Mouse (Mus musculus): ENCODE data around the gene Six5. TPM values are rescaled to one million over a fixed set of nuclear protein-coding genes. Genes with fewer than 3 reads are reported as not detected.

The Six5 gene
- polyA plus RNA-seq, 1 experiment from 2014 or later, result 7.5 TPM

GRCm38 (mm10) chr7:19118028-19118771 is 23.8 kb downstream of the Six5 start, which contains the start of gene Gm4969:
Gm4969 (minus strand) TSS chr7:19118368.
- H3K4me1 ChIP-seq, result peaks cover 16% of the 10 kb centered on the region
- WGBS, result 19% methylated on average over 64 of the region's 64 CpGs
- DNase-seq (ENCODE audit: low spot score), result peak; percentile 82
- H3K9me3 ChIP-seq (replicated peaks), result peaks cover 9% of the 10 kb centered on the region; the same call in 1 of the 2 replicates
- peaks cover 13% of the 10 kb centered on the region for H3K36me3 ChIP-seq
- H3K4me3 ChIP-seq, result peak within 1 kb of the TSS; percentile 42
- H3K27ac ChIP-seq, result peak within 1 kb of the TSS; percentile 75
- peaks cover 6% of the 10 kb centered on the region; the same call in 1 of the 2 replicates for H3K27me3 ChIP-seq (ENCODE audit: low read depth, poor library complexity, severe bottlenecking)

DNA sequence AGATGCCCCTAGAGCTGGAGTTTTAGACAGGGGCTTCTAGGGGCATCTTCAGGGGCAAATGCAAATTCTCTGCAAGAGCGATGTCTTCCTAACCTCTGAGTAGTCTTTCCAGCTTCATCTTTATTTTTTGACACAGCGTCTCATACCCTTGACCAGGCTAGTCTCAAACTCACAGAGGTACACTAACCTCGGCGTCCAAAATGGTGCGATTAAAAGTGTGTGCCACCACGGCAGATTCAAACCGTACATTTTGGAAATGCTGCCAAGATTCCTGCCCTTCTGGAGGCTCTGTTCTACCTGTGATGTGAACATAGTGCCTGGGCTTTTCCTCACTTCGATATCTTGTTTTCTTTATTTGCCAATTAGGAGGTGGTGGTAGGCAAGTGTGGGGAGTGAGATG is 24.7 kb downstream of the Six5 start:
- 90% methylated on average over 8 of the region's 8 CpGs for whole genome bisulfite sequencing
- H3K27ac ChIP-seq, result no peak overlapping the region
- H3K9me3 ChIP-seq (replicated peaks), result peaks cover 9% of the 10 kb centered on the region; the same call in 1 of the 2 replicates
- peaks cover 13% of the 10 kb centered on the region for H3K36me3 ChIP-seq
- H3K4me1 ChIP-seq, result peaks cover 16% of the 10 kb centered on the region
- no peak for DNase-seq (ENCODE audit: low spot score)
- H3K4me3 ChIP-seq, result no peak overlapping the region
- H3K27me3 ChIP-seq (ENCODE audit: low read depth, poor library complexity, severe bottlenecking), result peaks cover 6% of the 10 kb centered on the region; the same call in 1 of the 2 replicates

GRCm38 (mm10) chr7:19119631-19120429 is 25.4 kb downstream of the Six5 start, which contains the start of gene Fbxo46:
Fbxo46 (plus strand) TSS chr7:19119859.
- Histone ChIP-seq H3K27me3 (ENCODE audit: low read depth, poor library complexity, severe bottlenecking) (peaks cover 6% of the 10 kb centered on the region; the same call in 1 of the 2 replicates), H3K36me3 (peaks cover 15% of the 10 kb centered on the region), H3K27ac (peak within 1 kb of the TSS; percentile 86), H3K4me1 (peaks cover 16% of the 10 kb centered on the region), H3K9me3 (replicated peaks) (peaks cover 9% of the 10 kb centered on the region; the same call in 1 of the 2 replicates), H3K4me3 (peak within 1 kb of the TSS; percentile 79)
- DNase-seq (ENCODE audit: low spot score), result peak; percentile 87
- WGBS, result 3% methylated on average over 34 of the region's 34 CpGs

DNA sequence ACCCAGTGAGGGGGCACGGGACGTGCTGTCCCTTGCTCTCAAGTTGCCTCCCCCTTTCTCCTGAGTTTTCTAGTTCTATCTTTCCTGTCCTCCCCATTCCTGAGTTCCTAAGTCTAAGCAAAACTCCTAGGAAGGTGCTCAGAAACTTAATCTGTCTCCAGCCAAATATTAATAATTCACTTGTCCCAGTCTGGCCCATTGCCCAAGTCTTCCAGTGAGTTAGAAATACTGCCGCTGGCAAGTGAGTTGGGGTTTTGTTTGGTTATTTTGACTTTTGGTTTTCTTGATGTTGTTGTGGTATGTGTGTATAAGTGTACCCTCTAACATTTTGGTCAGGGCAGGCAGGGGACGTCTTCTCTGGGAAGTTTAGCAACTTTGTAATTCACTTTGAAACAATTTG is 27.3 kb downstream of the Six5 start:
- Histone ChIP-seq H3K27me3 (ENCODE audit: low read depth, poor library complexity, severe bottlenecking) (peaks cover 6% of the 10 kb centered on the region; the same call in 1 of the 2 replicates), H3K9me3 (replicated peaks) (peaks cover 9% of the 10 kb centered on the region; the same call in 1 of the 2 replicates), H3K27ac (no peak overlapping the region), H3K4me3 (no peak overlapping the region), H3K4me1 (peaks cover 16% of the 10 kb centered on the region), H3K36me3 (peaks cover 25% of the 10 kb centered on the region)
- DNase-seq (ENCODE audit: low spot score), result no peak
- WGBS, result 93% methylated on average over 4 of the region's 4 CpGs

DNA sequence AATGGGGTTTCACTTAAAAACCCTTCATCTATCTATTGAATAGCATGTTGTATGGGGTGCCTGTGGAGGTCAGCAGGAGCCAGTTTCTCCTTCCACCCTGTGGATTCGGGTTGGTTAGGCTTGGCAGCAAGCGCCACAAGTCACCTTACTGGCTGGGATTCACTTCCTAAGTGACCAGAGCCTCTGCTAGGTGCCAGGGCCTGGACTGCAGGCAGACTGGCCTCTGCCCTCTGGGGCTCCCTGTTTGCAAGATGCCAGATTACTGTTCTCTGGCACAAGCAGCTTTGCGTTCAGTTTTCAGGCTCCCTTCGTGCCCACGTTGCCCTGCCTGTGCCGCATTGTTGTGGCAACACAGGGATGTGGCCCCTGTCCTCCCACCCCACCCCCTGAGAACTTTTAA is 30.3 kb downstream of the Six5 start:
- 87% methylated on average over 6 of the region's 6 CpGs for WGBS
- no peaks in the 10 kb centered on the region for H3K9me3 ChIP-seq (replicated peaks)
- no peak for DNase-seq (ENCODE audit: low spot score)

DNA sequence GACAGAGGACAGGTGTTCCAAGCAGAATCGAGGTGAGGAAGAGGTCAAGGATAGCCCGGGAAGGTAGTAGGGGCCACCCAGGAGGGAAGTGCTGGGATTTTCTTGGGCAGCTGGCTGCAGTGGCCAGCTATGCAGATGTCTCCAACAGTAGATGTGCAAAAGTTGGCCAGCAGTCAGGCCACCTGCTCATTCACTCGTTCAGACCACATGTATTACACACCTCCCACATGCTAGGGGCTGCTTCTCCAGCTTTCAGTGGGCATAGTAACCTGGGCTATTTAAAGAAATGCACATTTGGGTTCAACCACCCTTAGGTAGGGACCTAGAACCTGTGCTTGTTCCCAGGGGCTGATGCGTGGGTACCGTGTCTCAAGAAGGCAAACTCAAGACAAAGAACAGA is 33.4 kb downstream of the Six5 start:
- Histone ChIP-seq H3K4me3 (no peak overlapping the region), H3K36me3 (peaks cover 42% of the 10 kb centered on the region), H3K27me3 (ENCODE audit: low read depth, poor library complexity, severe bottlenecking) (no peaks in the 10 kb centered on the region), H3K9me3 (replicated peaks) (no peaks in the 10 kb centered on the region), H3K4me1 (peaks cover 14% of the 10 kb centered on the region), H3K27ac (no peak overlapping the region)
- WGBS, result 92% methylated on average over 5 of the region's 5 CpGs
- no peak for DNase-seq (ENCODE audit: low spot score)

More for the DNA sequence above, 30.3 kb downstream of the Six5 start:
- no peaks in the 10 kb centered on the region for H3K27me3 ChIP-seq (ENCODE audit: low read depth, poor library complexity, severe bottlenecking)
- H3K27ac ChIP-seq, result no peak overlapping the region
- H3K4me3 ChIP-seq, result no peak overlapping the region
- H3K36me3 ChIP-seq, result peaks cover 48% of the 10 kb centered on the region
- H3K4me1 ChIP-seq, result peaks cover 10% of the 10 kb centered on the region

GRCm38 (mm10) chr7:19129396-19129795 is 35.0 kb downstream of the Six5 start:
- 95% methylated on average over 5 of the region's 5 CpGs for whole genome bisulfite sequencing
- no peak for DNase-seq (ENCODE audit: low spot score)
- Histone ChIP-seq H3K36me3 (peaks cover 41% of the 10 kb centered on the region), H3K27me3 (ENCODE audit: low read depth, poor library complexity, severe bottlenecking) (no peaks in the 10 kb centered on the region), H3K9me3 (replicated peaks) (no peaks in the 10 kb centered on the region), H3K27ac (no peak overlapping the region), H3K4me3 (no peak overlapping the region), H3K4me1 (peaks cover 14% of the 10 kb centered on the region)

GRCm38 (mm10) chr7:19130657-19131056 is 36.3 kb downstream of the Six5 start:
- peak overlapping the region; percentile 55 for H3K4me3 ChIP-seq
- H3K36me3 ChIP-seq, result peaks cover 49% of the 10 kb centered on the region
- no peaks in the 10 kb centered on the region for H3K27me3 ChIP-seq (ENCODE audit: low read depth, poor library complexity, severe bottlenecking)
- peaks cover 14% of the 10 kb centered on the region for H3K4me1 ChIP-seq
- 27% methylated on average over 4 of the region's 4 CpGs for WGBS
- H3K27ac ChIP-seq, result peak overlapping the region; percentile 88
- no peaks in the 10 kb centered on the region for H3K9me3 ChIP-seq (replicated peaks)
- no peak for DNase-seq (ENCODE audit: low spot score)

DNA sequence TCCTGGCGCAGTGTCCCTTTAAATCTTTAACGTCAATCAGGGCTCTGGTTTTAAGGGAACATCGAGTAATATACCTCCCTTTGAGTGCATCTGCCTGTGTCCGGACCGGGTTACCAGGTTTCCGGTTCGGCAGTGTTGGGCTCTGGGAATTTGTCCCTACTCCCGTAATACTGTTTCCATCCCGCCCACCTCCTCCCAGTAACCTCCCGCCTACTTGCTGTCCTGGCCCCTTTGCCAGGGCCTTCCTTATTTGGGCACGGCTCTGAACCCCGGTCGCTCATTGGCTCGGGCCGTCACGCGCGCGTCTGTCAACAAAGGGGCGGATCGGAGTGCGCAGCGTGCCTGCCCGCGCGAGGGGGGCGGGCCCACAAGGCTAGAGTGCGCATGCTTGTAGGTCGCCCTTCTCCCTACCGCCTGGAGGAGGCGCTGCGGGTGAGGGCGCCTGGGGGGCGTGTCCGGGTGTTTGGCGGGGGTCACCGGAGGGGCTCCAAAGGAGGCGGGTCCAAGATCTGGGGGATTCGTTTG is 37.0 kb downstream of the Six5 start:
- Histone ChIP-seq H3K4me3 (peak overlapping the region; percentile 55), H3K36me3 (peaks cover 50% of the 10 kb centered on the region), H3K4me1 (peaks cover 14% of the 10 kb centered on the region), H3K27me3 (ENCODE audit: low read depth, poor library complexity, severe bottlenecking) (no peaks in the 10 kb centered on the region), H3K9me3 (replicated peaks) (no peaks in the 10 kb centered on the region), H3K27ac (peak overlapping the region; percentile 88)
- WGBS, result under 1% methylated on average over 39 of the region's 39 CpGs
- DNase-seq (ENCODE audit: low spot score), result peak; percentile 97

- Histone ChIP-seq H3K4me1 (peaks cover 7% of the 10 kb centered on the region), H3K9me3 (replicated peaks) (no peaks in the 10 kb centered on the region), H3K36me3 (peaks cover 70% of the 10 kb centered on the region), H3K27ac (no peak overlapping the region), H3K4me3 (no peak overlapping the region), H3K27me3 (ENCODE audit: low read depth, poor library complexity, severe bottlenecking) (no peaks in the 10 kb centered on the region)
- whole genome bisulfite sequencing, result 94% methylated on average over 13 of the region's 13 CpGs
- no peak for DNase-seq (ENCODE audit: low spot score)
Observed at GRCm38 (mm10) chr7:19136168-19136567, 41.8 kb downstream of the Six5 start.

DNA sequence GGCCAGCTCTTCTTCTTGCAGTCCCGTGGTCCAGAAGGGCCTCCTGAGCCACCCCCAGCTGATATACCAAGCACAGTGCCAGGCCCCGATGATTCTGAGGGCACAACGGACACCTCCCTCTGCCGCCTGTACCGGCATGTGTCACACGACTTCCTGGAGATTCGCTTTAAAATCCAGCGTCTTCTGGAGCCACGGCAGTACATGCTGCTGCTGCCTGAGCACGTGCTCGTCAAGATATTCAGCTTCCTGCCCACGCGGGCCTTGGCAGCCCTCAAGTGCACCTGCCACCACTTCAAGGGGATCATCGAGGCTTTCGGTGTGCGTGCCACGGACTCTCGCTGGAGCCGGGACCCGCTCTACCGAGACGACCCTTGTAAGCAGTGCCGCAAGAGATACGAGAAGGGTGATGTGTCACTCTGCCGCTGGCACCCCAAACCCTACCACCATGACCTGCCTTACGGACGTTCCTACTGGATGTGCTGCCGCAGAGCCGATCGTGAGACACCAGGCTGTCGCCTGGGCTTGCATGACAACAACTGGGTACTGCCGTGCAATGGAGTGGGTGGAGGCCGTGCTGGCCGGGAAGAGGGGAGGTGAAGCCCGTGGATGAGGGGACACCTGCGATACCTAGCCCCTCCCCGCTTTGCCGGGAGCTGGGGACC is 42.4 kb downstream of the Six5 start:
- DNase-seq (ENCODE audit: low spot score), result no peak
- no peaks in the 10 kb centered on the region for H3K9me3 ChIP-seq (replicated peaks)
- no peak overlapping the region for H3K27ac ChIP-seq
- H3K4me1 ChIP-seq, result peaks cover 2% of the 10 kb centered on the region
- no peaks in the 10 kb centered on the region for H3K27me3 ChIP-seq (ENCODE audit: low read depth, poor library complexity, severe bottlenecking)
- 92% methylated on average over 38 of the region's 38 CpGs for WGBS
- H3K36me3 ChIP-seq, result peaks cover 73% of the 10 kb centered on the region
- H3K4me3 ChIP-seq, result no peak overlapping the region

DNA sequence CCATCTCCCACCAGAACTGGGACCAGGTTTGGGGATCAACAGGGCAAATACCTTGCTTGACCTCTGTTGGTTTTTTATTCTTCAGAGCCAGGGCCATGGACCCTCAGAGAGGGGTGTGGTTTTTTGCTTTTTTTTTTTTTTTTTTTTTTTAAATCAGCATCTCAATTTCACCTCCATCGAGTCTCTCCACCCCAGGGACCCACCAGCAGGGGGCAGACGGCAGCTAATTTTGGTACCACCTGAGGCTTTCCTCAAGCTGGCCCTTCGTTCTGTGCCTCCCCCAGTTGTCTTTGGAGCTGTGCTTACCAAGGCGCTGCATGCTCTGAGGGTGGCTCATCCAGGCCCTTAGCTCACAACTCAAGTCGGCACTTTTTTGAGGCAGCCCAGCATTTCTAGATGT is 43.0 kb downstream of the Six5 start:
- H3K9me3 ChIP-seq (replicated peaks), result no peaks in the 10 kb centered on the region
- no peak overlapping the region for H3K4me3 ChIP-seq
- H3K27me3 ChIP-seq (ENCODE audit: low read depth, poor library complexity, severe bottlenecking), result no peaks in the 10 kb centered on the region
- DNase-seq (ENCODE audit: low spot score), result peak; percentile 65
- no peak overlapping the region for H3K27ac ChIP-seq
- peaks cover 77% of the 10 kb centered on the region for H3K36me3 ChIP-seq
- 62% methylated on average over 5 of the region's 5 CpGs for WGBS
- no peaks in the 10 kb centered on the region for H3K4me1 ChIP-seq
